Mouse (Mus musculus): ENCODE measurements around the gene Slc39a12.

DNA sequence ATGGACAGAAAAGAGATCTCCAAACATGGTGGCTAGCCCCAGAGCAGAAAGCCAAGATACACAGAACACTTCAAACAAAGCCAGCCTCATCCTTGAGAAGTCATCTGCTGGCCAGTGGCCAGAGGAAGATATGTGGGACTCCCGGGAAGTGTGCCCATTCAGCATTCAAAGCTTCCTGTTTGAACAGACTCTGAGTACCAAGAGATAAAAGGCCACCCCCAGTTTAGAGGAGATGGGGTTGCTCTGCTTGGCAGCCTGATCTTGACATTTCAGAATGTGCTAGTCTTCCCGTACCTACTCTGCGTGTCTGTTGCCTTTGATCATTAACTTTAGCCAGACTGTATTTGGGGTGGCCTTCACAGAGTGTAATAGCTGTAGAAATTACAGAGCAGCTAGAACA, 155.2 kb downstream of the Slc39a12 start:
- TF ChIP-seq HCFC1 (IDR thresholded peaks at IDR 0.05; ENCODE audit: borderline replicate concordance, insufficient read depth, low read length) (no peak), ZC3H11A (IDR thresholded peaks at IDR 0.05; ENCODE audit: borderline replicate concordance, low read depth, low read length) (no peak), ZNF384 (IDR thresholded peaks at IDR 0.05; ENCODE audit: low read depth, low read length) (no peak), CHD2 (IDR thresholded peaks at IDR 0.05; ENCODE audit: low read depth, low read length) (no peak)

All from ES-E14 (cell line).